Mouse (Mus musculus): ENCODE measurements at regions not wholly inside any gene's neighbourhood (a gene's known extent, or its start where the extent isn't known, plus 50 kb on each side); places are given as distances from the start of the nearest gene placed in this dataset.

GRCm38 (mm10) chr8:26690178-26690735 is 286.9 kb upstream of the Zfp703 start:
- no peak for DNase-seq

- DNase-seq: no peak
Measured at GRCm38 (mm10) chr8:26697579-26698084, 279.5 kb upstream of the Zfp703 start.

GRCm38 (mm10) chr8:26698580-26698979 is 278.5 kb upstream of the Zfp703 start:
- no peak for DNase-seq

GRCm38 (mm10) chr8:26706048-26706767 is 270.9 kb upstream of the Zfp703 start:
- no peak for DNase-seq

- DNase-seq: no peak
Measured at GRCm38 (mm10) chr8:26706768-26707156, 270.4 kb upstream of the Zfp703 start.

- DNase-seq: no peak
Measured at GRCm38 (mm10) chr8:26713836-26714235, 263.3 kb upstream of the Zfp703 start.

- no peak for DNase-seq
Measured at GRCm38 (mm10) chr8:26714714-26715113, 262.4 kb upstream of the Zfp703 start.

- no peak for DNase-seq
Measured at GRCm38 (mm10) chr8:26718409-26719355, 258.4 kb upstream of the Zfp703 start.

- DNase-seq: peak in 1 of 2 experiments; percentile 15
Measured at GRCm38 (mm10) chr8:26722766-26723165, 254.4 kb upstream of the Zfp703 start.

- no peak for DNase-seq
Measured at GRCm38 (mm10) chr8:26724628-26725027, 252.5 kb upstream of the Zfp703 start.

- no peak for DNase-seq
Measured at GRCm38 (mm10) chr8:26725521-26725920, 251.6 kb upstream of the Zfp703 start.

- no peak for DNase-seq
Measured at GRCm38 (mm10) chr8:26729351-26729750, 247.8 kb upstream of the Zfp703 start.

- DNase-seq: no peak
Measured at GRCm38 (mm10) chr8:26731111-26731510, 246.0 kb upstream of the Zfp703 start.

GRCm38 (mm10) chr8:26744424-26744823 is 232.7 kb upstream of the Zfp703 start:
- DNase-seq: no peak

GRCm38 (mm10) chr8:26746811-26747210 is 230.3 kb upstream of the Zfp703 start:
- no peak for DNase-seq

- DNase-seq: peak in 1 of 2 experiments; percentile 6
Measured at GRCm38 (mm10) chr8:26747241-26747972, 229.7 kb upstream of the Zfp703 start.

GRCm38 (mm10) chr8:26748161-26748971 is 228.8 kb upstream of the Zfp703 start:
- no peak for DNase-seq

- no peak for DNase-seq
Measured at GRCm38 (mm10) chr8:26748972-26749291, 228.2 kb upstream of the Zfp703 start.

- DNase-seq: no peak
Measured at GRCm38 (mm10) chr8:26750120-26750519, 227.0 kb upstream of the Zfp703 start.

GRCm38 (mm10) chr8:26751651-26752050 is 225.5 kb upstream of the Zfp703 start:
- no peak for DNase-seq

- DNase-seq: no peak
Measured at GRCm38 (mm10) chr8:26756452-26756851, 220.7 kb upstream of the Zfp703 start.

GRCm38 (mm10) chr8:26760726-26761125 is 216.4 kb upstream of the Zfp703 start:
- no peak for DNase-seq
